Mouse (Mus musculus) cerebellum, adult 2 months (tissue): Measurements from ENCODE around the gene Dnajc2. TPM values are rescaled to one million over a fixed set of nuclear protein-coding genes. Genes with fewer than 3 reads are reported as not detected.

Experiments
- DNase-seq, 2 experiments: peaks; one replicate each; pipeline ENCODE4 v3.0.0; 2021
- H3K27ac ChIP-seq: fragments of 200-500 bp; 2 replicates; pipeline ENCODE4 v1.5.1; 2012; ENCODE audit warnings: low read length, control low read depth, inconsistent platforms; ENCODE audit not compliant: insufficient read depth
- H3K27me3 ChIP-seq: fragments of 200-500 bp; 2 replicates; pipeline ENCODE4 v1.6.1; 2012; ENCODE audit warnings: inconsistent platforms, mild to moderate bottlenecking, low read length, moderate library complexity; ENCODE audit not compliant: control insufficient read depth, insufficient read depth
- H3K4me1 ChIP-seq: fragments of 200-500 bp; 2 replicates; pipeline ENCODE4 v1.6.1; 2011; ENCODE audit warnings: low read length; ENCODE audit not compliant: control insufficient read depth, insufficient read depth
- H3K4me3 ChIP-seq: fragments of 200-500 bp; replicated peaks from 2 replicates; pipeline ENCODE3; 2011; ENCODE audit warnings: mild to moderate bottlenecking, low read depth, low read length, control low read depth; ENCODE audit not compliant: insufficient read depth
- CTCF ChIP-seq: fragments of 200-500 bp; IDR thresholded peaks from 2 replicates; pipeline ENCODE4 v1.5.1; 2011; ENCODE audit warnings: low read depth, mild to moderate bottlenecking, control low read depth, low read length, moderate library complexity, borderline replicate concordance; ENCODE audit not compliant: insufficient read depth
- POLR2A ChIP-seq: fragments of 200-500 bp; IDR thresholded peaks from 2 replicates; pipeline ENCODE4 v1.6.1; 2011; ENCODE audit warnings: low read length, control low read depth, borderline replicate concordance; ENCODE audit not compliant: insufficient read depth
- WGBS: fragments of 180-500 bp; shearing (Covaris S2); methylation state at CpG from one replicate; pipeline ENCODE4 v1.1.7; 2018; 5-methylcytosine and 5-hydroxymethylcytosine counted together
- polyA plus RNA-seq: library from polyadenylated mRNA; depleted of rRNA; stranded (reverse); fragments of >200 nt; gene quantifications from 2 replicates; pipeline ENCODE4 v1.2.3, GENCODE M21; 2012

Dnajc2 gene
- polyA plus RNA-seq, 1 experiment, result 17.4 TPM

DNA sequence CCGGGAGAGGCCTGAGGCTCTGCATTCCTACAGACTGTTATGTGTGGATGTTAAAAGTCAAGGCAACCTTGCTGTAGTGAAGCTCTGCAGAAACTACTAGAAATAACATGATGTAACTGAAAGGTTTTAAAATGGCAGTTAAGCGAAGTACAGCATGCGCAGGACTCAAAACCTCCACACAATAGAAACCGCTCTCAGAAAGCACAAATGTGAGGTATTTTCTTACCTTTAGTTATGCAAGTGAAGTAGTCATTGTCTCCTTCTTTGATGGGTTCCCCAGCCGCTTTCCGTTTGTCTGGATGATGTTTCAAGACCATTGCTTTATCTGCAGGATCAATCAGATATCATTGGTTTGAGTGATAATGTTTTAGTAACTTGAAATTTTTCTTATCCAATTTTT is 8.6 kb downstream of the Dnajc2 start:
- no peak overlapping the region for H3K27ac ChIP-seq
- DNase-seq, result no peak
- no peak for TF ChIP-seq POLR2A
- no peak overlapping the region for H3K4me3 ChIP-seq
- H3K4me1 ChIP-seq, result no peaks in the 10 kb centered on the region
- no peaks in the 10 kb centered on the region for H3K27me3 ChIP-seq
- 95% methylated on average over 6 of the region's 6 CpGs for WGBS

- Histone ChIP-seq H3K27ac (no peak overlapping the region), H3K27me3 (no peaks in the 10 kb centered on the region), H3K4me3 (no peak overlapping the region), H3K4me1 (no peaks in the 10 kb centered on the region)
- 98% methylated on average over 6 of the region's 6 CpGs for WGBS
- no peak for TF ChIP-seq CTCF
- no peak for DNase-seq
Observed at GRCm38 (mm10) chr5:21769841-21770240, 15.2 kb downstream of the Dnajc2 start.

DNA sequence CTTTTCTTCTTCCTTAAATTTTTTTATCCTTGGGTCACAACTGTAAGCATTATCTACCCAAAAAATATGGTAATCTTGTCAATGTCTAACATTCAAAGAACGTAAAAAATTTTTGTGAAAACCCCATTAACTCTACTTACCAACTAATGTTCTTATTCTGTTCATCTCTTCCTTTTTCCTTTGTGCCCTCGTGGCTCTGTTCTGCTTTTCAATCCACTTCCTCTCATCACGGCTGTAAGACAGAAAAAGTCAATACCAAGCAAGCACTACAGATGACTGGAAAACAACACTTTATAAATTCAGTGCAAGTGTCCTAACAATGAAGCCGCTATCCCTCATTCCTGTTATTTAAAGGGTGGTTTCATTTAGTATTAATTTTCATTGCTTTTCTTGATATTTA is 16.5 kb downstream of the Dnajc2 start:
- no peak for DNase-seq
- H3K4me3 ChIP-seq, result no peak overlapping the region
- no peaks in the 10 kb centered on the region for H3K4me1 ChIP-seq
- H3K27ac ChIP-seq, result no peak overlapping the region
- WGBS, result 92% methylated on average over 4 of the region's 4 CpGs
- no peak for TF ChIP-seq CTCF
- no peak for TF ChIP-seq POLR2A
- no peaks in the 10 kb centered on the region for H3K27me3 ChIP-seq

DNA sequence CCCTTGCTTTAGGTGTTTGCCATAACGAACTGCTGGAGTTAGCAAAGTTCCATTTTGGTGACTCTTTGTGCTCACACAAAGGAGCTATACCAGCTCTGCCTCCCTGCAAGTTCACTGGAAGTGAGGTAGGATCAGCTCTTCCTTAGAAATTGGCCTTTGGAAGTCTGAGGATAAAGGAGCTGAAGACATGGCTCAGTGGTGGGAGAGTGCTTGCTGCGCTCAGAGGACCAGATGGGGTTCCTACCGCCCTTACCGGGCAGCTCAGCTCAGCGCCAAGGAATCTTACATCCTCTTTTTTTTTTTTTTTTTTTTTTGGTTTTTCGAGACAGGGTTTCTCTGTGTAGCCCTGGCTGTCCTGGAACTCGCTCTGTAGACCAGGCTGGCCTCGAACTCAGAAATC is 39.1 kb downstream of the Dnajc2 start:
- Histone ChIP-seq H3K27me3 (no peaks in the 10 kb centered on the region), H3K4me3 (no peak overlapping the region), H3K4me1 (no peaks in the 10 kb centered on the region), H3K27ac (no peak overlapping the region)
- no peak for DNase-seq
- TF ChIP-seq CTCF (no peak), POLR2A (no peak)
- WGBS, result 81% methylated on average over 8 of the region's 8 CpGs

DNA sequence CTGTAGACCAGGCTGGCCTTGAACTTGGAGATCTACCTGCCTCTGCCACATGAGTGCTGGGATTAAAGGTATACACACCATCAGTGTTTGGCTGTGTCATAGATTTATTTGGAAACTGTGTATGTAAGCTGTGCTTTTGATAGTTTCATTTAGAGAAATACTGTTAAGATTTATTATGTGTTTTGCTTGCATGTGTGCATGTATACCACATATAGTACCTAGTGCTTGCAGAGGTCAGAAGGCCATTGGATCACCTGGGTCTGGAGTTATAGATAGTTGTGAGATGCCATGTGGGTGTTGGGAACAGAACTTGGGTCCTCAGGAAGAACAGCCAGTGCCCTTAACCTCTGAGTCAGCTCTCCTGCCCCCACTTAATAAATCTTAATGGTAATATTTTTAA is 40.4 kb downstream of the Dnajc2 start:
- H3K27me3 ChIP-seq, result no peaks in the 10 kb centered on the region
- no peak overlapping the region for H3K4me3 ChIP-seq
- H3K4me1 ChIP-seq, result no peaks in the 10 kb centered on the region
- no peak for TF ChIP-seq CTCF
- TF ChIP-seq POLR2A, result no peak
- no peak for DNase-seq
- H3K27ac ChIP-seq, result no peak overlapping the region

GRCm38 (mm10) chr5:21743606-21744005 is 41.4 kb downstream of the Dnajc2 start:
- Histone ChIP-seq H3K4me3 (no peak overlapping the region), H3K27me3 (no peaks in the 10 kb centered on the region), H3K4me1 (no peaks in the 10 kb centered on the region), H3K27ac (no peak overlapping the region)
- 94% methylated on average over 10 of the region's 10 CpGs for WGBS
- DNase-seq, result no peak
- TF ChIP-seq POLR2A, result no peak
- no peak for TF ChIP-seq CTCF

DNA sequence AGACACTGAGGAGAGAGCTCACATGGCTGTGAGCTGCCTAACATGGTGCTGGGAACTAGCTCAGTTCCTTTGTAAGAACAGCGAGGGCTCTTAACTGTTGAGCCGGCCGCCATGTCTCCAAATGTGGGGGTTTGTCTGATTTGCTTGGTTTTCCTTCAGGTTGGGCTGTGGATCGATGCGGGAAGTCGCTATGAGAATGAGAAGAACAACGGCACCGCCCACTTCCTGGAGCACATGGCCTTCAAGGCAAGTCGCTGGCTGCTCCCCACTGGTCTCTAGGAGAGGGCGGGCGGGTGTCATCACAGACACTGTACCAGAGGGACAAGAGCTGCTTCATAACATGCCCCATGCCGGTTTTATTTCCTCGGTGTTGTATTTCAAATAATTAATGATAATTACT is 45.2 kb downstream of the Dnajc2 start:
- no peak for DNase-seq
- TF ChIP-seq CTCF (no peak), POLR2A (no peak)
- Histone ChIP-seq H3K4me3 (no peak overlapping the region), H3K27ac (no peak overlapping the region), H3K4me1 (0 out of 2 replicates have a peak, but pooled peaks cover 4% of the 10 kb centered on the region), H3K27me3 (no peaks in the 10 kb centered on the region)
- 85% methylated on average over 13 of the region's 13 CpGs for WGBS

- Histone ChIP-seq H3K4me1 (0 out of 2 replicates have a peak, but pooled peaks cover 4% of the 10 kb centered on the region), H3K27ac (no peak overlapping the region), H3K27me3 (no peaks in the 10 kb centered on the region), H3K4me3 (no peak overlapping the region)
- WGBS, result 69% methylated on average over 11 of the region's 11 CpGs
- TF ChIP-seq POLR2A (no peak), CTCF (no peak)
- DNase-seq, result no peak
Observed at GRCm38 (mm10) chr5:21739120-21739519, 45.9 kb downstream of the Dnajc2 start.
